Mouse (Mus musculus): Measurements from ENCODE around the gene 2310034C09Rik.

DNA sequence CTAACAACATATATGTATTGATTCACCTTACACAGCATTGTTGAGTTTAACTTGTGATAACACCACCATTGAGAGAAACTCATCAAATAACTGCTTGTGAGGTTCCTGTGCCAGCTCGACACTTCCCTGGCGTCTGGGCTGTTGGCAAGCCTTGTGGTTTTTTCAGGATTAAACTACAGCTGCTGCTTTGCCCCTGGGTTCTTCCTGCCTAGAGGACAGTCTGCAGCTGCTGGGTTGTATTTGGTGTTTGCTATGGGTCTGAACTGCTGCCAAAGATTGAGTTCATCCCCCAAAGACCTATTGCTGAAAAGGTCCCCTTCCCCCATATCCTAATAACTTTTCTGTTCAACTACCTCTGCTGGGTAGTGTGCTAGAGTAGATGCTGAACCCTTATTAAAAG lies 23.3 kb upstream of the 2310034C09Rik start:
- TF ChIP-seq EP300 (IDR thresholded peaks at IDR 0.05) (no peak), CTCF (IDR thresholded peaks at IDR 0.05) (no peak)

All from lung, postnatal 0 days (tissue).